Mouse (Mus musculus) frontal cortex, postnatal 14 days (tissue): ENCODE results near the gene Erh.

ENCODE experiments used
- DNase-seq, 2 experiments: peaks; one replicate each; pipeline ENCODE4 v3.0.0; 2022; ENCODE audit warnings: low spot score in 2 of 2

The Erh gene

DNA sequence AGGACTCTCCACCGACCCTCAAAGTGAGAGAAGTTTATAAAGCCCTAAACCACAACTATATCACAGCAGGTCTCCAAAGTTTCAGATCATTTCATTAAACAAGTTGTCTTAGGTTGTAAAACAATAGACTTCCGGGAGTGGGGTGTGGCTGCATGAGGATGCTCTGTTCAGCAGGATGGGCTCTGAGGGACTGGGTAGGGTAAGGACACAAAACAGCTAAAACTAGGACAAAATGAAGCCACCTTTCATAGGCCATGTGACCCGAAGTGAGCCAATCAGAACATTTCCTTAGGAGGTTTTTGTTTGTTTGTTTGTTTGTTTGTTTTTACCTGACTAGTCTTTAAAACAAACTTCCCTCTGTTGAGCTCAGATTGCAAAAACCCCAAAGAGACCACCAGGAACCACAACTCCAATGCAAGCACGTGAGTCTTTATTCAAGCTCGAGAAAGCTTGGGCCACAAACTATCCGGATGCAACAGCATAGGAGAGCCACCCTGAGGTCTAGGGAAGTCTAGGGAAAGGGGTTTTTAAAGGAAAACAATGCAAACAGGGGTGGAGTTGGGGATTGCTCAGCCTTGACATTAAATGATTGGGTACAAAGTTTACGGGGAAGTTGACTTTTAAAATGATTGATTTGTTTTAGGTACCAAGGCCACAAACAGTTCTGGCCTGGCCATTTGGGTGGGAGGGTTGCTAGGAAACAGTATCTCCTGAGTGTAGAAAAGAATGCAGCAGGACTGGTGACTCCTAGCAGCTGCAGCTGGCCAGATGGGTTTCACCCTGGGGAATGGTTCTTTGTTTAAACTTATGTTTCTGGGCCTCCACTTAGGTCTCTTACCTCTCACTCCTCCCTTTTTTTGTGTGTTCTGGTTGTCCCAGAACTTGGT, 28.5 kb downstream of the Erh start:
- no peak for DNase-seq

DNA sequence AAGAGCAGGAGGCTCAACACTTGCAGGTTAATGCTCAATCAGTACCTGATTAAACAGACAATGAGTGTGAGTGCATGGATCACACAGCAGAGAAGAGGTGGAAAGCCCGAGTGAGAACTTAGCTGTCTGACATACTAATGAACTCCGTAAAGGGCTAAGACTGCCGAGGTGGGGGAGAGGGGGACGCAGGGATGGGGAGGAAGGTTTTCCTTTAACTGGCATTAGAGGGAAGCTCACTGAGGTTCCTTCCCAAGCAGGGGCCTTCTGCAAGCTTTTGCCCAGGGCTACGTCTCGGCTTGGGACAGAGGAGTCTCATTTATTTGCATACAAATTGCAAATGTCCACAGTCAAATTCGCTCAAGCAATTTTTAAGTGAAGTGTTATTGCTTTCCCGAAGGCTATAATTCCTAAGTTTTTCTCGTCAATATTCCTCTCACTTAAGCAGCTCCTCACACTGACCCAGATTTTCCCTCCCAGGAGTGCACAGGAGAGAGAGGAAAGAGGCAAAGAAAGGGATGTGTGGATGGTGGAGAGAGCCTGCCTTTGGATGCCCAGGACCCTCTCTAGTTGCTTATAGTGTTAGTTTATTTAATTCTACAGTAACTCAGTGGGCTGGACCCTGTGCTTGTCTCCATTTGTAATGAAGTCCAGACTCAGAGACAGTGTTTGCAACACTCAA, 31.9 kb downstream of the Erh start:
- no peak for DNase-seq

DNA sequence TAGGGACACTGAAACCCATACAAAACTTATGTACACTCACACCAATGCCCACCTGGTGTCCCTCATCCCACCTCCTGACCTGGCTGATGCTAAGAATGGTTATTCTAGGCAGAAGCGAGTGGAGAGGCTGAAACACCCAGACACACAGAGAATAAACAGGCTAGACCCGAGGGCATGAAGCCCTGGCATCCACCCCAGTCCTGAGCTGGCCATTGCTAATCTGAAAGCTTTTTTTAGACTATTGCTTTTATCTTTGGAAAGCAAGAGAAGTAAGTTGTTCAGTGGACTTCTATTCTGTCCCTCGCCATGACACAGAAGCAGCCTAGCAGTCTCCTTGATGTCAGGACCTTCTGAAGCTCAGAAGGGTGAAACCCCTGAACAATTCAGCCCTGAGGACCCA, 34.2 kb downstream of the Erh start:
- DNase-seq, result no peak

GRCm38 (mm10) chr12:80608576-80608975, 35.6 kb downstream of the Erh start:
- DNase-seq, result no peak

- no peak for DNase-seq
These were observed 39.9 kb downstream of the Erh start for GRCm38 (mm10) chr12:80604218-80604617.

DNA sequence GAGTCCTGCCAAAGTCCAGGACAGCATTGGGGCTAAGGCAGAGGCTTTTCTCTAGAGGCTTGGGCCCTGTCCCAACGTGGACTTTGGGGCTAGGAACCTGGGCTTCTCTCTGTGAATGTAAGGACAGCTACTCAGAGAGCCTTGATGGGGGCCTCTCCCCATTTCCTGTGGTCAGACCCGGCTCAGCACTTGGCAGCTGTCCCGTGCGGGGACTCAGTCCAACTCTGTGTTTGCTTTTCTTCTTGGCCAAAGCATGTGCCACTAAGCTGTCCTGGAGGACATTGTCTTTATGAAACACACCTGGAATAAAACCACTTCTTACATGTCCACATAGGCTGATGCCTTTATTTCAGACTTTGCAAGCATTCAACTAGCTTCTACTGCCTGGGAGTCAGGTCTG, 40.6 kb downstream of the Erh start:
- no peak for DNase-seq

DNA sequence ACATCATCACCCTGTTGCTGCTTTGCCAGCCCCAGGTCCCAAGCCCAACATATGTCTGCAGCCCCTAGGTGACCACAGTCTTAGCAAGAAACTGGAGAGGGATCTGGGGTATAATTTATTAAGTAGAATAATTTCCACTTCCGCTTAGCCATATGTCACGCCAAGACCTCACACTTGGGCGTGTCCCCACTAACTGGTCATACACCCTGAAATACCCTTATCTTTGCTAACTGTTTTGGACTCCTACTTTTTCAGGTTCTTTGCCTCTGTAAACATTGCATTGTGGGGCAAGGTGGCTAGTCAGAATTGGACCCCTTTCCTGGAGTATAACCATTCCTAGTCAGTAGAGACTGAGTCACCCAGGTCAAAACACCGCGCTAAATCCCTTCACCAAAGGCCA, 41.7 kb downstream of the Erh start:
- no peak for DNase-seq

DNA sequence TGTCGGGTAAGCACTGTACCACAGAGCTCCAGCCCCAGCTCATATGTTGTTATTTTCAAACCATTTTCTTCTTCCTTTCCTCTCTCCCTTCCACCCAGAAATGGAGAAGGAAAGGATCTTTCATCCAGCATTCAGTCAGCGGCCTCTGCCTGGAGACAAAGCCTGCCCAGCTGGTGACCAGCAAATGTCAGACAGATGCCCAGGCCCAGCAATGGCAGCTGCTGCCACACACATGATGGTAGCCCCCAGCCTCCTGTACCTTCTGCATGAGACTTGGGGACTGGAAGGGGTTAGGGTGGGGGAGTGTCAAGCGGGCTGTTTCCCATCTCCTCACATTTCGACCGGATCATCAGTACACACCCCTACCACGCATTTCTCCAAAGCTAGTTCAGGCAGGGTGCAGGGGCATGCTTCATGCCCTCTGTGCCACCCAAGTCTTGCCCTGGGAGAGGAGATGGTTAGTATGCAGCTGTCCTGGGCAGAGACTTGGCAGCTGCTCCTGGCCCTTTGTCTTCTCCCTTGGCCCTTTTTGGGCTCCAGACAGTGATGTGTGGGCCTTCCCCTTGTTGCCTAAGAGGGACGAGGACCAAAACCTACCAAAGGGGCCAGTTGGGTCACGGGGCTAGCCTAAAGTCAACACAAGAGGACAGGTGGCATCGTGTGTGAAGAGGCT, 42.4 kb downstream of the Erh start:
- DNase-seq, result no peak

DNA sequence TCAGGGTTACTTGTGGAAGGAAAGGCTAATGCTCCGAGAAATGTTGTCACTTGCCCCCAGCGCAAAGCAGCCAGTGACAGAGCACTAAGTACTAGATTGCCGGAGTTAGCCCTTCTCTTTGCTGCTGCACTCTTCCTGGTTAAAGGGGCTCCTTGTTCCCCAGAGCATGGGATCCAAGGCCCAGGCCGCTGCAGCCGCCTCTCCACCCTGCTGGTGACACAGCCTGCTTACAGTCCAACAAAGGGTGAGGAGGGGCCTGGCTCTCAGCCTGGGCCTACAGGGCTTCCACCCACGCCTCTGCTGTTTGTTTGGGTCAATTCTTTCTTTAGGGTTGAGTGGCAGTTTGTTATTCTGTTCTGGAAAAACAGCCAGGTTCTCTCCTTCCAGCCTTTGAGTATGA, 45.4 kb downstream of the Erh start:
- DNase-seq, result no peak

- no peak for DNase-seq
These were observed 45.9 kb downstream of the Erh start for GRCm38 (mm10) chr12:80598236-80598635.

DNA sequence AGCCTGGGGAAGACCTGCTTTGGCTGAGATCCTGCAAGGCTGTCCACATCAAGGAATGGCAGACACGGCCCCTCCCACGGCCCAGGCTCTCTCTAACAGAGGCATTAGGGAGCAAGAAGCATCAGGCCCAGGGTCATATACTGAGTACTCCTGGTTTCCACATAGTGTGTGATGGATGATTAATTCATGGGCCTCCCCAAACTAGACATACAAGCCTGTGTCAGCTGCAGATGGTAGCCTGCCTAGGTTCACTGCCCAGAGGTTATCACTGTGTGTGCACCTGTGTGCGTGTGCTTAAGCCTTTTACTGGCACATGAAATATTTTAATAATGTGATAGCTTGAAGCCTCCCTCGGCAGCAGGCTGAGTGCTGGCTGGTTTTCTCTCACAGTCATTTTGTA, 48.2 kb downstream of the Erh start:
- no peak for DNase-seq

DNA sequence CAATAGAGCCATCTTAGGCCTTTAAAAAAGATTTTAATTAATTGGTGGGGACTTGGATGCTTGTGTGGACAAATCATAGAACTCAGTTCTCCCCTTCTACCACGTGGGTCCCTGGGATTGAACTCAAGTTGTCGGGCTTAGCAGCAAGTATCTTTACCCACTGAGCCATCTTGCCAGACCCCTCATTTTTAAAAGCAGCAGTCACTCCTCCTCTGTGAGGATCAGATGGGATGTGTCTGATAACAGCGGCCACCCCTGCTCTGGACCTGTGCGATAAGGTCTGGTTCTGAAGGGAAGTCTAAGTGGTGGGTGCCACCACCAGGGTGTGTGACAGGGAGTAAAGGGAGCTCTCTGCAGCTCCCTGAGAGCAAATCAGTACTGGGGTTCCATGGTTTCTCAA, 48.6 kb downstream of the Erh start:
- DNase-seq, result no peak

GRCm38 (mm10) chr12:80594781-80595180, 49.4 kb downstream of the Erh start:
- DNase-seq, result no peak

GRCm38 (mm10) chr12:80594141-80594540, 50.0 kb downstream of the Erh start:
- DNase-seq, result no peak

GRCm38 (mm10) chr12:80584973-80585372, 59.2 kb downstream of the Erh start:
- no peak for DNase-seq
